Mouse (Mus musculus) MEL (cell line): ENCODE results near the gene Akap1. TPM values are rescaled to one million over a fixed set of nuclear protein-coding genes. Genes with fewer than 3 reads are reported as not detected.

ENCODE experiments used
- DNase-seq: peaks from one replicate; pipeline ENCODE4 v3.0.0; 2011; ENCODE audit warnings: low read depth, low spot score
- H3K27ac ChIP-seq: 2 replicates; pipeline ENCODE4 v1.5.1; 2012; ENCODE audit warnings: low read depth, mild to moderate bottlenecking, control low read depth, low read length, moderate library complexity; ENCODE audit not compliant: control insufficient read depth
- H3K27me3 ChIP-seq, 2 experiments: fragments of 150-350 bp in 1 of 2; sonication (generic) in 1 of 2; 2 replicates each; pipeline ENCODE4 v1.6.1; 2012; ENCODE audit warnings: low read length in 2 of 2, mild to moderate bottlenecking in 2 of 2, improper control_type of control experiment in 1 of 2, moderate library complexity in 1 of 2; ENCODE audit not compliant: insufficient read depth in 2 of 2, control insufficient read depth in 1 of 2
- H3K36me3 ChIP-seq, 2 experiments: 2 replicates each; pipeline ENCODE4 v1.6.1; 2012 to 2014; ENCODE audit warnings: low read length in 2 of 2, improper control_type of control experiment in 1 of 2, inconsistent platforms in 1 of 2, mild to moderate bottlenecking in 1 of 2; ENCODE audit not compliant: insufficient read depth in 2 of 2, control insufficient read depth in 1 of 2
- H3K4me1 ChIP-seq, 2 experiments: fragments of 150-350 bp in 1 of 2; sonication (generic) in 1 of 2; 2 replicates each; pipeline ENCODE4 v1.6.1; 2012; ENCODE audit warnings: low read length in 2 of 2, improper control_type of control experiment in 1 of 2, mild to moderate bottlenecking in 1 of 2; ENCODE audit not compliant: insufficient read depth in 2 of 2, control insufficient read depth in 1 of 2
- H3K4me3 ChIP-seq, 2 experiments: fragments of 150-350 bp in 1 of 2; sonication (generic) in 1 of 2; 2 replicates each; pipeline ENCODE4 v1.5.1; 2012; ENCODE audit warnings: low read depth in 2 of 2, low read length in 2 of 2, mild to moderate bottlenecking in 2 of 2, moderate library complexity in 2 of 2, control low read depth in 1 of 2, improper control_type of control experiment in 1 of 2; ENCODE audit not compliant: control insufficient read depth in 1 of 2, insufficient read depth in 1 of 2
- H3K79me2 ChIP-seq: 2 replicates; pipeline ENCODE4 v1.6.1; 2012; ENCODE audit warnings: mild to moderate bottlenecking, low read length, moderate library complexity; ENCODE audit not compliant: control insufficient read depth, poor library complexity, insufficient read depth
- H3K9ac ChIP-seq: 2 replicates; pipeline ENCODE4 v1.6.1; 2012; ENCODE audit warnings: low read depth, mild to moderate bottlenecking, control low read depth, low read length, moderate library complexity; ENCODE audit not compliant: control insufficient read depth, poor library complexity, severe bottlenecking
- H3K9me3 ChIP-seq: fragments of 150-350 bp; sonication (generic); replicated peaks from 2 replicates; pipeline ENCODE4 v1.6.1; 2012; ENCODE audit warnings: mild to moderate bottlenecking, low read length, improper control_type of control experiment, moderate library complexity; ENCODE audit not compliant: insufficient read depth
- BHLHE40 ChIP-seq: IDR thresholded peaks from 2 replicates; pipeline ENCODE4 v1.6.1; 2012; ENCODE audit warnings: low read depth, mild to moderate bottlenecking, inconsistent platforms, low read length, improper control_type of control experiment, borderline replicate concordance
- CHD1 ChIP-seq: IDR thresholded peaks from 2 replicates; pipeline ENCODE4 v1.6.1; 2012; ENCODE audit warnings: low read depth, mild to moderate bottlenecking, inconsistent platforms, low read length, improper control_type of control experiment
- CHD2 ChIP-seq: IDR thresholded peaks from 2 replicates; pipeline ENCODE4 v1.6.1; 2011; ENCODE audit warnings: low read length, improper control_type of control experiment
- CTCF ChIP-seq, 3 experiments: IDR thresholded peaks in 2 of 3; conservative IDR thresholded peaks in 1 of 3; 2 replicates each; pipeline ENCODE4 v1.5.1; 2011 to 2012; ENCODE audit warnings: low read length in 3 of 3, low read depth in 2 of 3, mild to moderate bottlenecking in 2 of 3, improper control_type of control experiment in 1 of 3, inconsistent platforms in 1 of 3, mixed read lengths in 1 of 3, moderate library complexity in 1 of 3; ENCODE audit not compliant: control insufficient read depth in 1 of 3, insufficient read depth in 1 of 3, poor library complexity in 1 of 3, severe bottlenecking in 1 of 3
- E2F4 ChIP-seq: IDR thresholded peaks from 2 replicates; pipeline ENCODE4 v1.6.1; 2011; ENCODE audit warnings: low read depth, low read length, improper control_type of control experiment, borderline replicate concordance
- ELF1 ChIP-seq: IDR thresholded peaks from 2 replicates; pipeline ENCODE4 v1.6.1; 2014; ENCODE audit warnings: low read depth, mild to moderate bottlenecking, inconsistent platforms, low read length, improper control_type of control experiment, moderate library complexity
- EP300 ChIP-seq, 2 experiments: IDR thresholded peaks; 2 replicates each; pipeline ENCODE4 v1.6.1; 2011; ENCODE audit warnings: improper control_type of control experiment in 2 of 2, low read length in 2 of 2, low read depth in 1 of 2, mild to moderate bottlenecking in 1 of 2
- HCFC1 ChIP-seq: IDR thresholded peaks from 2 replicates; pipeline ENCODE4 v1.6.1; 2012; ENCODE audit warnings: low read depth, mild to moderate bottlenecking, inconsistent platforms, low read length, improper control_type of control experiment, moderate library complexity
- JUND ChIP-seq: IDR thresholded peaks from 2 replicates; pipeline ENCODE4 v1.6.1; 2011; ENCODE audit warnings: low read depth, mild to moderate bottlenecking, improper control_type of control experiment, low read length
- KAT2A ChIP-seq: conservative IDR thresholded peaks from 2 replicates; pipeline ENCODE4 v1.6.1; 2012; ENCODE audit warnings: low read depth, low read length, improper control_type of control experiment, inconsistent platforms
- MAFK ChIP-seq: IDR thresholded peaks from 2 replicates; pipeline ENCODE4 v1.6.1; 2011; ENCODE audit warnings: low read depth, mild to moderate bottlenecking, low read length, improper control_type of control experiment, borderline replicate concordance
- MAX ChIP-seq: IDR thresholded peaks from 2 replicates; pipeline ENCODE4 v1.6.1; 2011; ENCODE audit warnings: low read length, improper control_type of control experiment
- MXI1 ChIP-seq: IDR thresholded peaks from 2 replicates; pipeline ENCODE4 v1.6.1; 2011; ENCODE audit warnings: mild to moderate bottlenecking, low read depth, low read length, improper control_type of control experiment
- MYC ChIP-seq: IDR thresholded peaks from 2 replicates; pipeline ENCODE4 v1.6.1; 2011; ENCODE audit warnings: low read depth, mild to moderate bottlenecking, low read length, improper control_type of control experiment, moderate library complexity
- NELFE ChIP-seq: IDR thresholded peaks from 2 replicates; pipeline ENCODE4 v1.6.1; 2011; ENCODE audit warnings: low read depth, low read length, improper control_type of control experiment
- NRF1 ChIP-seq: IDR thresholded peaks from 2 replicates; pipeline ENCODE4 v1.6.1; 2014; ENCODE audit warnings: low read depth, mild to moderate bottlenecking, inconsistent platforms, low read length, improper control_type of control experiment, moderate library complexity; ENCODE audit not compliant: poor library complexity, insufficient read depth, severe bottlenecking
- POLR2A ChIP-seq, 2 experiments: IDR thresholded peaks; 2 replicates each; pipeline ENCODE4 v1.6.1; 2011 to 2012; ENCODE audit warnings: low read length in 2 of 2, mild to moderate bottlenecking in 2 of 2, control low read depth in 1 of 2, improper control_type of control experiment in 1 of 2, low read depth in 1 of 2, moderate library complexity in 1 of 2; ENCODE audit not compliant: control insufficient read depth in 1 of 2, insufficient read depth in 1 of 2, poor library complexity in 1 of 2
- POLR2AphosphoS2 ChIP-seq: IDR thresholded peaks from 2 replicates; pipeline ENCODE4 v1.6.1; 2011; ENCODE audit warnings: low read length, improper control_type of control experiment
- RAD21 ChIP-seq: IDR thresholded peaks from 2 replicates; pipeline ENCODE4 v1.6.1; 2011; ENCODE audit warnings: mild to moderate bottlenecking, low read depth, low read length, improper control_type of control experiment
- RCOR1 ChIP-seq: IDR thresholded peaks from 2 replicates; pipeline ENCODE4 v1.6.1; 2012; ENCODE audit warnings: low read depth, mild to moderate bottlenecking, inconsistent platforms, low read length, improper control_type of control experiment
- SIN3A ChIP-seq: IDR thresholded peaks from 2 replicates; pipeline ENCODE4 v1.6.1; 2012; ENCODE audit warnings: low read length, improper control_type of control experiment, inconsistent platforms
- SMC3 ChIP-seq: IDR thresholded peaks from 2 replicates; pipeline ENCODE4 v1.6.1; 2011; ENCODE audit warnings: low read depth, low read length, improper control_type of control experiment
- TAL1 ChIP-seq: IDR thresholded peaks from 2 replicates; pipeline ENCODE4 v1.6.1; 2012; ENCODE audit warnings: mild to moderate bottlenecking, inconsistent platforms, low read length, moderate library complexity, mixed read lengths
- TBP ChIP-seq: IDR thresholded peaks from 2 replicates; pipeline ENCODE4 v1.8.0; 2011; ENCODE audit warnings: low read depth, low read length, improper control_type of control experiment
- USF2 ChIP-seq, 2 experiments: IDR thresholded peaks; 2 replicates each; pipeline ENCODE4 v1.6.1; 2011 to 2012; ENCODE audit warnings: improper control_type of control experiment in 2 of 2, low read length in 2 of 2, borderline replicate concordance in 1 of 2, inconsistent platforms in 1 of 2, low read depth in 1 of 2, mild to moderate bottlenecking in 1 of 2; ENCODE audit not compliant: insufficient read depth in 1 of 2
- ZC3H11A ChIP-seq: IDR thresholded peaks from 2 replicates; pipeline ENCODE4 v1.6.1; 2012; ENCODE audit warnings: low read depth, mild to moderate bottlenecking, inconsistent platforms, low read length, improper control_type of control experiment
- ZMIZ1 ChIP-seq: IDR thresholded peaks from 2 replicates; pipeline ENCODE4 v1.6.1; 2012; ENCODE audit warnings: low read depth, mild to moderate bottlenecking, inconsistent platforms, low read length, improper control_type of control experiment, moderate library complexity
- polyA plus RNA-seq, 2 experiments: library from polyadenylated mRNA; stranded (reverse) in 1 of 2; unstranded in 1 of 2; fragments of >175 nt in 1 of 2; fragments of >200 nt in 1 of 2; gene quantifications; 2 replicates each; pipeline versions ENCODE4 v1.2.1 to v1.2.4; 2012; ENCODE audit warnings: low replicate concordance in 2 of 2, low read depth in 1 of 2; ENCODE audit not compliant: insufficient read length in 2 of 2, insufficient read depth in 1 of 2, missing spikeins in 1 of 2
- total RNA-seq: library from RNA; depleted of rRNA; stranded (reverse); fragments of 300-350 nt; gene quantifications from 2 replicates; pipeline ENCODE4 v1.2.3, GENCODE M21; 2012

The Akap1 gene
- total and polyA plus RNA-seq, 3 experiments: 39.0 to 70.5 (median 59.6) TPM

GRCm38 (mm10) chr11:88864458-88865197 is at the start of gene Akap1 (continued):
- peak; percentile 41; the same call in 1 of the 2 replicates for TF ChIP-seq E2F4
- TF ChIP-seq MAX: peak; percentile 97
- no peak for TF ChIP-seq CHD1
- no peak for TF ChIP-seq TAL1
- TF ChIP-seq HCFC1: peak; percentile 74

GRCm38 (mm10) chr11:88909388-88910036 is 45.1 kb upstream of the Akap1 start:
- no peaks in the 10 kb centered on the region for H3K79me2 ChIP-seq
- DNase-seq: no peak
- H3K27ac ChIP-seq: no peak overlapping the region
- H3K9me3 ChIP-seq: no peaks in the 10 kb centered on the region
- no peak overlapping the region for H3K9ac ChIP-seq
- TF ChIP-seq TBP (no peak), KAT2A (no peak), JUND (no peak), MXI1 (no peak), MAX (no peak), NRF1 (no peak), SMC3 (no peak), POLR2A (IDR thresholded peaks at IDR 0.05; ENCODE audit: control insufficient read depth in 1 of 2, insufficient read depth in 1 of 2, low read depth in 1 of 2, low read length in 2 of 2, poor library complexity in 1 of 2) (no peak), CHD2 (no peak), NELFE (no peak), MYC (no peak), RAD21 (no peak), POLR2AphosphoS2 (no peak)
- peaks cover 0 to 3% of the 10 kb centered on the region in 2 experiments; a peak in 3 of 4 replicates for H3K4me1 ChIP-seq
- H3K27me3 ChIP-seq: no peaks in the 10 kb centered on the region
- H3K4me3 ChIP-seq: no peak overlapping the region
- no peaks in the 10 kb centered on the region for H3K36me3 ChIP-seq

GRCm38 (mm10) chr11:88908557-88909211 is 44.3 kb upstream of the Akap1 start:
- peak; percentile 84 for DNase-seq
- Histone ChIP-seq H3K27ac (no peak overlapping the region), H3K9me3 (no peaks in the 10 kb centered on the region)
- TF ChIP-seq CTCF (IDR thresholded peaks at IDR 0.05 in 2 of 3, conservative IDR thresholded peaks at IDR 0.05 in 1 of 3; ENCODE audit: control insufficient read depth in 1 of 3, insufficient read depth in 1 of 3, low read depth in 2 of 3, low read length in 3 of 3, poor library complexity in 1 of 3, severe bottlenecking in 1 of 3): peak; percentile 62 to 69 (median 65)
- no peak for TF ChIP-seq RCOR1
- TF ChIP-seq SIN3A: no peak
- no peak for TF ChIP-seq NELFE
- no peak for TF ChIP-seq ELF1
- TF ChIP-seq ZMIZ1: no peak
- no peak for TF ChIP-seq MAFK
- TF ChIP-seq USF2 (IDR thresholded peaks at IDR 0.05; ENCODE audit: borderline replicate concordance in 1 of 2, insufficient read depth in 1 of 2, low read depth in 1 of 2, low read length in 2 of 2): no peak
- no peak for TF ChIP-seq POLR2A (IDR thresholded peaks at IDR 0.05; ENCODE audit: control insufficient read depth in 1 of 2, insufficient read depth in 1 of 2, low read depth in 1 of 2, low read length in 2 of 2, poor library complexity in 1 of 2)
- TF ChIP-seq MYC: no peak
- no peak for TF ChIP-seq EP300 (IDR thresholded peaks at IDR 0.05; ENCODE audit: low read depth in 1 of 2, low read length in 2 of 2)
- peak; percentile 40 for TF ChIP-seq ZC3H11A
- TF ChIP-seq TBP: 0 out of 2 replicates have a peak, but pooled peaks have one; percentile 24
- no peak for TF ChIP-seq BHLHE40
- no peak for TF ChIP-seq NRF1

More at GRCm38 (mm10) chr11:88908557-88909211, 44.3 kb upstream of the Akap1 start:
- H3K27me3 ChIP-seq: no peaks in the 10 kb centered on the region
- H3K9ac ChIP-seq: no peak overlapping the region
- H3K36me3 ChIP-seq: no peaks in the 10 kb centered on the region
- no peaks in the 10 kb centered on the region for H3K79me2 ChIP-seq
- peaks cover 0 to 8% of the 10 kb centered on the region in 2 experiments for H3K4me1 ChIP-seq
- no peak overlapping the region for H3K4me3 ChIP-seq
